Mouse (Mus musculus) 3T3-L1 (cell line): ENCODE measurements at regions not wholly inside any gene's neighbourhood (a gene's known extent, or its start where the extent isn't known, plus 50 kb on each side); places are given as distances from the start of the nearest gene placed in this dataset.

Experiments
- DNase-seq: peaks from one replicate; pipeline ENCODE4 v3.0.0-alpha.2; 2015; ENCODE audit warnings: low read depth, low spot score

DNA sequence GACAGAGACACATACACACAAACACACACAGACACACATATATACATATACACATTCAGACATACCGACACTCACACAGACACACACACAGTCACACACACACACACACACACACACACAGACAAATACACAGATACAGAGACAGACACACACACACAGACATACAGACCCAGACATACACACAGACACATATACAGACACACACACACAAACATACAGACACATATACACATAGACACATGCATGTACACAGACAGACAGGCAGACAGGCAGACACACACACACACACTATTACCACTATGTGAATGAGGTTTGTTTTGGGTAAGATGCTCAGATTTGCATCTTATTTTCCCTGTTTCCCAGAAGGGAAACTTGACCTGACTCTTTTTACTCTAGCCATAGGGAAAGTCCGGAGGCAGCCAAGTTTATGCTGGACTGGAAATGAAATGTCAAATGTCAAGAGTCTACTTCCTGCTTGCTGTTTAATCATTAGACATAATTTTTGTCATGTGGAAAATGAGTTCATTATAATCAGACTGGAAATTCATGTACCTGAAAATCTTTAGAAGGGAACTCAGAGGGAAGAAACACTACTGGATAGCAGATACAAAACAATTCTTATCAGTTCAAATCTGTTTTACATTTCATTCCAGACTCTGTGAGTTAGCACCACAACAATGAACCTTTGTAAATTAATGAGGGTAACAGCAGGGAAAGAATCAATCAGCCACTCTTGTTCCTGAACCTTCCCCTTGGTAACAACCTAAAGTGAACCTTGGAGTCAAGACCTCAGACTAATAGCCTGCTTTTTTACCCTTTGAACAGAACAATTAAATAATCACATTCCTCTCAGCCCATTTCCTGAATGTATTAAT is 651.1 kb downstream of the Gsdmc2 start:
- DNase-seq = peak; percentile 5

DNA sequence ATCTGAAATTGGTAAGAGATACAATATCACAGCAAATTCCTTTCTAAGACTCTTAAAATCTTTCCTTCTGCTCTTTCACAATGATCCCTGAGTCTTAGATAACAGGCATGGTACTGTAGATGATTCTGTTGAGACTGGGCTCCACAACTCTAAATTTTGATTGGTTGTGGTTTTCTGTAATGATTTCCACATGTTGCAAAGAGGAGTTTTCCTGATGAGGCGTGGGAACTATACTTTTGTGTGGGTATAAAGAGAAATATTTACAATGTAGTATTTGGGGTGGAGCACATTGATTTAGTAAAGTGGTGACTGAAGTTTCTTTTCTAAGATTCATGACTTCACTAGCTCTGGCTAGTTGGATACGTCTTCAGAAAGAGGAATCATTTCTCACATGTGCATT is 653.2 kb downstream of the Gsdmc2 start:
- peak; percentile 72 for DNase-seq

DNA sequence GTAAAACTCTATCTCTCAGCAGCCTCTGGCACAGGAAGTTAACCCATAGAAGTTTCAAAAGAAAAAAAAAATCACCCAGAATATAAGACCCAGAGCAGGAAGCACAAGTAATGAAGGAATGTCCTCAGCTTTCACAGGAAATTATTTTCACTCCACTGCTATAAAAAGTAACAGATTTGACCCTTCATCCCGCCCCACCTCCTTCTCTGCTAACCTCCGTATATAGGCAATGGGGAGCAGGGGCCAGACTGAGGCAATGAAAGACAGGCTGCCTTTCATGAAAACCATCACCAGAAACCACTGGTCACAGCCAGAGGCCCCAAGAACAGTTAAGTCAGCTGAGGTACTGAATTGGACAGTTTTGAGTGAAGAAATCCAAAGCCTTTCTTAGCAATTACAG is 654.9 kb downstream of the Gsdmc2 start:
- no peak for DNase-seq

DNA sequence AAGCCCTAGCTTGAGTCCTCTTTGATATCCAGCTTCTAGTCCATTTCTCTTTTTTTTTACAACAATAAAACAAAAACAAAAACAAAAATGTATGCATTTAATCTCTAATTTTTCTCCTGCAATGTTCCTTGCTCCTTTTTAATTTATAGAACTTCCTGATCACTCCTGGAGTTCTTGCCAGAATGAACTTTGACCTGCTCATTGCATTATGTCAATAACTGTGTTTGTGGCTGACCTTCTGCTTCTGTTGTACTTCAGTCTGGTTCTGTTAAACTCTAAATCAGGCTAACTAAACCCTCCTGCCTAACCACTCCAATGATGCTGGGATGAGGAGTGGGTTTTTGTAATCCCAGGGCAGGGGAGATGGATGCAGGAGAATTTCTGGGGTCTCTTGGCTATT is 674.0 kb downstream of the Gsdmc2 start:
- no peak for DNase-seq

DNA sequence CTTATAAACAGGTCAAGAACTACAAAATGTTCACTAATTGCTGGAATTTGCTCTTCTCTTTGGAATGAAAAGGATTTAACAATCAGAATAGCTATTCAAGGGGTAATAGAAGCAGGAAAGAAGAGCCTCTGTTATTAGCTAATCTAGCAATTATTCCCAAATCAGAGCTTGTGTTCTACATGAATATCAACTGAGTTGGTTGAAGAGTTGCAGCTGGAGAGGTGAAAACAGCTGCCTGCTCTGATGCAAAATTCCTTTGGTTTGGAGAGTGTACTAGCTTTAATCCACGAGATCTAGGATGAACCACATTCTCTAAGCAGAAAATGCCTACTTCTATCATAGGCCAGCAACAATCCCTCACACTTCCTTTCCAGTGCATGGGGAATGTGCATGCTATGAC is 674.8 kb downstream of the Gsdmc2 start:
- DNase-seq = no peak

DNA sequence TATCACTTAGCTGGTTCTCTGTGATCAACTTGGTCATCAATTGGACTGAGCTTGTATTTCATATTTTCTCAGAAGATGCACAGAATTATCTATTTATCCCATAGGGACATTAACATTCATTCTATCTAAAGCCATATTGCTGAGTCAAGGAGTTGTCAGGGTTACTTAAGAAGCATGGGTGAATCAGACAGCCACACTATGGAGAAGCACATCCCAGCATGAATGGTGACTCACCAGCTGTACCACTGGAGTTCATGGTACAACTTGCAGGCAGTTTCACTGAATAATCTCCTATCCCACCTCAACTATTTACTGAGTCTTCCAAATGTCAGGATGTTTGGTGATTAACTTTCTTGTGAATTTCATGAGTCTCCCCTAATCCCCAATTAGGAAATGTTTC is 678.6 kb downstream of the Gsdmc2 start:
- DNase-seq = peak; percentile 86

DNA sequence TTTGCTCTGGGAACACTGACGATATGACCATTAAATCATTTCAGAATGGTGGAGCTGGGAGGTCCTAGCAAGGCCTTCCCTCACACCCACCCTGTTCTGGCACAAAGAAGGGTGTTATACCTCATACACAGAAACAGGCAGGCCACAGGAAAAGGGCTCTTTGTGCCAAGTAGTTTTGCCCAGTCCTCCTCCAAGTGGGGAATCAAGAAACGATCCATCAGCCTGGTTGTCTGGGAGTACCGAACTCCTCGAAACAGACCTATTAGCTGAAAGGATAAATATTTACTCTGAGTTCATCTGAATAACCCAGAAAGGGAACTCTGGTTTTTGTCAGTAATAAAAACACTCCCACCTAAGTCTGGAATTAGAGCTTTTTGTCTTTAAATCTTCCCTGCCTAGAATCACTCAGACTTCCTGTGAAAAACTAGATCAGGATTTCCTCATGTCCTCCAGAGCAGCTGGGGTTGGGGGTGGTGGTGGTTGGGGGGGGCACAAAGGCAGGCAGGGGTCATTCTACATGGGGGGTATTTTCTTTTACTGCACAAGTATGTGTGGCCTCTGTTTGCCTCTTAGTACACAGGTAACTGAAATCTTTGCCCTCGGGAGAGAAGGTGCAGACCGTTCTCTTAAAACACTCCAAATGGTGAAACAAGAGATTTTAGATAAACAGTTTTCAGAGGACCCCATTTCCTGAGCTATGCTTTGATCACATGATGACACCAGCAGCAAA is 681.3 kb downstream of the Gsdmc2 start:
- no peak for DNase-seq

DNA sequence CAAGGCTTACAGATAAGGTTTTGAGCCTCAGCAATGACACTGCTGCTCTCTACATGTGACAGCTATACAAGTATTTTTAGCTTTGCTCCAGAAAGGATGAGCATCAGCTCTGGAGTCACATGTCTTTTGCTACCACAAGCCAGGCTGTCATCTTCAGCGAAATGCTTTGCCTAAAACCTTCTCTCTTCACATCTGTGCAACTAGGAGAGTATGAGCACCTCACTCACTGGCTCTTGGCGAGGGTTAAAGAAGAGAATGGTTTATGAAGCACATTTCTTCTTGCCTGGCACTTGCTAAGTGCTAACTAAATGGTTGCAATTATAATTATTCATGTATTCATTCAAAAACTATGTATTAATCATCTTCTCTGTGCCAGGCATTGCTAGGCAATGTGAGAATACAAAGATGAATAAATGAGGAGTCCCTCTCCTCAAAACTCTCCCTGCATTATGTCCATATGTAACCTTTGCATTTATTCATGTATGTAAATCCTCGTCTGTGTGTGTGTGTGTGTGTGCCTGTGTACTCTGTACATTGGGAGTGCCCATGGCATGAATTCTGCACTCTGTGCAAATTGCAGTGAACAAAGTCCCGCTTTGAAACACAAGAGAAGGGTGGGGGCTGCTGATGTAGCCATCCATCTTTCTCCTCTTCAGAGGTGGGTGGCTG is 682.0 kb downstream of the Gsdmc2 start:
- no peak for DNase-seq

DNA sequence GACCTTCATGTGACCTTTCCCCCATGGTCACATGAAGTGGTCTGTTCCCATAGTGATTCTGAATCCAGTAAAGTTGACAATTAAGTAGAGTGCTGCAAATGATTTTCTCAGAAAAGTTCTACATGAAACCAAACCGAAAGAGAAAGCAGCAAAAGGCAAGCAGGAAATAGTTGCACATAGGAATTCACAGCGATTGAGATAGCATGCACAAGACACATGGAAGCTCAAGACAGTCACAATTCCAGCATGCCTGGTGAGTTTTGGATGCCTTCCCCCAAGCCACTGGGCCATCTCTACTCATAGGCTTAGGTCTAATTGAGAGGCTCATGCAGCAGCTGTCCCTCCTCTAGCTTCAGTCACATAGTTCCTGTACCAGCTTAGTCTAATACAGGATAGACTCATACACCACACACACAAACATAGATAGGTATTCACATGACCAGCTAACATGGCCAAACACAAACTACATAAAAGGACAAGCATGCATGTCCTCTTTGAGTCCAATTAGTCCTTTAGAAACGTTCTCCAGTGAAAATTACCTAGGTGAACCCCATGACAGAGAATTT is 721.8 kb downstream of the Gsdmc2 start:
- no peak for DNase-seq

DNA sequence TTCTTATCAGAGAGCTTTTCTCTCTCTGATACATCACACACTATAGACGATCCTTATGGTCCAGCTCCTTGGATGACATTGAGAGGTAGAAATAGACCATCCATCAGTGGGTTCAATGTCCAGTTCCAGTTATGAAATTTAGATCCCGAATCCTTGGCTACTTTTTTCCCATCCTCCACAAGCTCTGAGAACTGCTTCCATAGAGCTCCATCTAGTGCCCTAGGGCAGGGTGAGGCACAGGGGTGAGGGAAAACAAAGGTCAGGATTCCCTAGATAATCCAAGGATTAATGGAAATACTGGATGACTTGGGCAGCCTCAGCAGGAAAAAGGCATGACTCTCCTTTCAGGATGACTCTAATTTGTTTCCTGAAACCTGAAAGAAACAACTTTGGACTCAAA is 732.1 kb downstream of the Gsdmc2 start:
- peak; percentile 7 for DNase-seq

DNA sequence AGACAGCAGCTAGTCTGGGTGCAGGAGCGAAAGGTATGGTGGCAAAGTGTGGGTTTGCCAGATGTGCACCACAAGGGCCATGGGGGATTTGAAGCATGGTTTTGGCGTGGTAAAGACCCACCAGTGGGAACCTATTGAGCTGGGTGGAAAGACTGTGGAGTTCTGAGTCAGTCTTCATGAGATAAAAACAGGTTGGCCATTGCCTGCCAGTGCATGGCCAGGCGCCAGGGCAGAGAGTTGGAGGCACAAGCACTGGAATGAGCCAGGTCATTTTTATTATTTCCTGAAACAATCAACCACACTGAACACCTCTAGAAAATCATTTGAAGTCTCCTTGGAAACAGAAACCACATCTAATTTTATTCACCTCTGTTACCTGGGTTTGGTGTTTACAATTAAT is 744.9 kb downstream of the Gsdmc2 start:
- no peak for DNase-seq

DNA sequence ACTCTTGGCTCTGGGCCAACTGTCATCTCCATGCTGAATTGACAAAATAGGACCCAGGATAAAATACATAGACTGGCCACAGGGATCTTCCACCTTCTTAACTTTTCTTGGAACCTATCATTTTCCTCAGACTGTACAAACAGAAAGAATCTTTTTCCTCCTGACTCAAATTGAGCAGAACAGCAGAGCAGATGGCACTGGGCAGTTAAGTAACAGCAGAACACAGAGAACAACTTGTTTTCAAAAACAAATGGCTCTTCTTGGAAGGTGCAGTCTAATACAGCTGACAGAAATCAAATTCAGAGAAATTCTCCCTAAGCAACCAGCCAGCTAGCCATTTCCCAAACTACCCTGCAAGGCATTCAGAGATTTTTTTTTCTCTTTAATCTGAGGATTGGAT is 763.0 kb downstream of the Gsdmc2 start:
- no peak for DNase-seq

DNA sequence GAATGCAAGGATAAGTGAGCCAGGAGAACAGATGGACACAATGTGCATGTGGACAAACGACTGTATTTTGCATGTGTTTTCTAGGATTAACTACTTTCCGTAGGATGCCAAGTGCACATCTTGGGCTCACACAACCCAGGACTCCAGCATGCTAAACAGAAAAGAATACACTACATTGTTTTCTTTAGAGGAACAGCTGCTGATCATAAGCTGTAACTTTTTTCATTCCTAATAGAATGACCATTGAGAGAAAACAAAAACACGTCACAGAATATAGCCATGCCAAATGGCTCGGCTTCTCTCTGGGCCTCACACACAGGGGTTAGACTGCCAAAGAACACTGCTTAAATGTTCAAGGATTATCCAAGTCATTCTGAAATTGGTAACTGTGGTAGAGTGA is 765.2 kb downstream of the Gsdmc2 start:
- no peak for DNase-seq

DNA sequence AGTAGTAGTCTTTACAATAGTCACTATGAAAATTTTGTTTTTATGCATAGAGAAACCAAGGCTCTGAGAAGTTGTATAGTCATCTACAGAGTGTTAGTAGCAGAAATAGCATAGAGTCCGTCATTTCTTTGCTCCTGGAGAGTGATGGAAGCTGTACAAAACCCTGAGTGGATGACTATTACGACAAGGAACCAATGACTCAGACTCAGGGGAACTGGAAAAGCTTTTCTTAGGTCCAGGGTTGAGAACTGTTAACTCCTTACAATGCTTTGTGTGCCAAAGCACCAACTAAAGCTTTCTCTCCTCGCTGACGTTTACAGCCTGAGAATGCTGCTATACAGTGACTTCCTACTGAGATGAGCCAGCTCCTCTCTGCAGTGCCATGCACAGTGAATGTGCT is 773.1 kb downstream of the Gsdmc2 start:
- DNase-seq = peak; percentile 66

DNA sequence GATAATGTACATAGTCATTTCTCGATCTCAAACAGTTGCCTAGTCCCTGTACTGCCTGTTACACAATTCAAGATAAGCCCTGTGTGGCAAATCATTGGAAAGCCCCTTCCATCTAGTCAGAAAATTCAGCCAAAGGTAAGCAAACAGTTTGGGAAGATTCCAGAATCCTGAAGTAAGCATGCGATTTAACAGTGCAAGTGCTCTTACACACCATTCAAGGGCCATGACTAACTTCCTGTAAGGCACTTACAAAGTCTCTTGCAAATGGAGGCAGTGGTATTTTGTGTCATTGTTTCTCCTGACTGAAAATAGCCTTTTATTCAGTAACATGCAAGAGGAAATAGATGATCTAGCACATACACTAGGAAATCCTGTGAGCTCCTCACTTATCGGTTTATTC is 777.9 kb downstream of the Gsdmc2 start:
- peak; percentile 66 for DNase-seq

DNA sequence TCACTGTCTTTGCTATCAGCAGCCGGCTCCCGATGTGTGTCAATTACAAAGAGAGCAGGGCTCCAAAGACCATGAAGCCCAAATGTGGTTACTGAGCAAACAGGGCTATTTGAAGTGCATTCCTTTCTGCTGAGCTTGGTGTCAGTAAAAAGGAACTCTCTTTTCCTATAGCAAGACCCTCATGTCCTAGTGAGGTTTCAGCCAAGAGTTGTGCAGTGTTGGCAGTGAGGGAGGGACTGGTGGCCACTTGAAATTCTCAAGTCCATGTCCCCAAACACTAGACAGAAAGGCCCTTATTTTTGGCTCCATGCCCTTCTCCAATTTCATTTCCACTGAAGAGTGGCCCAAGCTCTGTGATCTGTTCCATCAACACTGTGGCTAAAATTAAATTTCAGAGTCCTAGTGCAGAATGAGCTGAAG is 778.9 kb downstream of the Gsdmc2 start:
- DNase-seq = peak; percentile 58

DNA sequence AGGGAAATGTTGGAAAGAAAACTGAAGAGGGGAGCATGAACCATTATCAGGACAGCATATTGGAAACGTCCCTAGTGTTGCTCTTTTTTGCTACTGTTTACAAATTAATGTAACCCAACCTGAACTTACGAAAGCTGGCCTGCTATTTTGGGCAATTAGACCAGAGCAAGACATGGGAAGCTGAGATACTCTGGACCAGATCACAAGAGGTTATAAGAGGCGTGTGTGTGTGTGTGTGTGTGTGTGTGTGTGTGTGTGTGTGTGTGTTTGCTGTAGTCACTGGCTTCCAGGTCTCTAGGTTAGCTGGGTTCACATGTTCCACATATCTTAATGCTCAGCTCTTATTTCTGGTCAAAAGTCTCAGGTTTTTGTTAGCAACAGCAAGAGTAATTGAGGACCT is 783.1 kb downstream of the Gsdmc2 start:
- DNase-seq = no peak

DNA sequence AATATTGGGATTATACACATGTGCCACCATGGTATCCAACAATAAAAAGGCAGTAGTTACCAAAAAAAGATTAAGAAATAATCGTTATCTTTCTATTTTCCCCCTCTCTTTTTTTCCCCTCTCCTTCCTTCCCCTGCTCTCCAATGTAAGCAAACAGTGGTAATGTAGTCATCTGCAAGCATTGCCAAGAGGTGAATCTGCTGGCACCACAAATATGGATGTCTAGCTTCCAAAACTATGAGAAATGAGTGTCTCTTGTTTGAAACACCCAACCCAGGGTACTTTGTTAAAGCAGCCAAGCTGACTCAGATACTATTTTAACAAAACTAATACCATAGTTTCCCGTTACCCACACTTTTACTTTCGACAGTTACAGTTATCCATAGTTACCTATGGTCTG is 784.2 kb downstream of the Gsdmc2 start:
- DNase-seq = peak; percentile 79

DNA sequence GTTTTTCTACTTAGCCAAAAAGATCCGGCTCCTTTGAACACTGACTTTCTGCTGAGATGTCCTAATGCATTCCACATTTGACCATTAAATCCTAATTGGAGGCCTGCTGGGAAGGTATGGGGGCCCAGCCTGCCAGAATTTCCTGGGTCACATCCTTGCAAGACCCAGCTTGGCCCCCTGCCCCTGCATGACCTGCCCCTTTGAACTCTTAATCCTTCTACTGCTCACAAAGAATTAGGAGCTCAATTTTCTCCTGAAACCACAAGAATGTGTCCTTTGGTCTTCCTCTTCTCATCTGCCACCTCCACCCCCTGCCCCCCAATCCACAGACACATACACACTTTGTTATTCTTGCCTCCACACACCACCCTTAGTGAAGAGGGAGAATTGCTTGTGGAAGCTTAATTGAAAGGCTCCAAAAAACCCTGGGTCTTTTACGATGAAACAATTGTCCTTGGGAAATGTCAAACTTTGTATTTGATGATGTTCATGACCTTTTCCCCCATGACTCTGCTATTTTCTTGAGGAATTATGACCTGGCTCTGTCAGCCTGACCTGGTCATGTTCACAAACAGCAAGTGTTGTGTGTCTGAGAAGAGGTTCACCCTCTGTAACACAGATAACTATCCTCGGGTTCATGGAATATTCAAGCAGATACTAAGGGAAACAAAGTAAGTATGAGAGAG is 792.3 kb downstream of the Gsdmc2 start:
- DNase-seq = no peak

DNA sequence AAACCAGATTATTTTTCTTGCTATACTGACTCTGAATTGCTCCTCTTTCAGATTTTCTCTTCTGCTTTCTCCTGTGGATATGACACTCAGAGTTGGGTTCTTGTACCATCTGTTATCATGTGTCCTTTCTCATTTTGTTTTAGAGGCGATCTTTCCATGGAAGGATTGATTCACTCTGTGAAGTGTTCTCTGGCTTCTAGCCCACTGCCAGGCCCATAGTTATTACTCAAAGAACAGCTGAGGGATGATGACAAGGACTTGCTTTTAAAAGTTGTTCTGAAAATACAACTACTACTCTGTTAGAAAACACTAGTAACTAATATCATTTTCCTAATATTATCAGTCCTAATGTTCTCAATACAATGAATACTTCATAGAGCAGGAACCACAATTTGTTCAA is 794.9 kb downstream of the Gsdmc2 start:
- no peak for DNase-seq

DNA sequence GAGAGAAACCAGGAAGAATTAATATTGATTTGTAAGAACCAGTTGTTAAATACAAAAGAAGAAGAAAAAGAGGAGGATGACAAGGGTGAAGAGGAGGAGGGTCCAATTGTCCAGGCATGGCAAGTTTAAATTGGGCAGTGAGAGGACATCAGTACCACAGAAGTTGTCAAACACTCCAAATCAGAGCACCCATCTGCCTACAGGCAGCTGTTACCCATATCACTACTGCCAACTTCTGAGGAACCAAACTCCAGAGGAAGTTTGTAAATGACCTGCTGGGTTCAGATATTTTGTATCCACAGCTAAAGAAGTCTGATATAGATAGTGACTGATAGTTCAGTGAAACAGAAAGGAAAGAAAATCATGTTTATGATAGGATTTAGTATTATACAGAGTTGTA is 802.6 kb downstream of the Gsdmc2 start:
- DNase-seq = no peak

DNA sequence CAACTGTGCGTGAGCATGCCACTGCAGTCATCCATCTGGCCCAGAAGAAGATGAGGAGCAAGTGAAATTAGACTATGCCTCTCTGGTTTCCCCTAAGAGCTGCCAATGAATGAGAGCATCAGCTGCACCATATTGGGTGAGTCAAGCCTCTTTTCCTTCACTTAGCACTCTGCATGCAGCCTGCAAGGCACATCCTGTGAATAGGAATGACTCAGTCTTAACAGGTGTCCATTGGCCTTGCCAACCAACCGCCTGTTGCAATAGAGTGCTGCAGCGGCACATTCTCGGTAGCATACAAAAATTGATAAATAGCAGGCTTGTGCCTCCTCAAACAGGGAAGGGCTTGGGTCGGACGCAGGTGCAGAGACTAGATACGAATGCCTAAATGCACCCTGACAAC is 808.7 kb downstream of the Gsdmc2 start:
- DNase-seq = no peak
